Mouse (Mus musculus) liver, postnatal 0 days (tissue): ENCODE results near the gene Fmnl3. TPM values are rescaled to one million over a fixed set of nuclear protein-coding genes. Genes with fewer than 3 reads are reported as not detected.

Source experiments
- ATAC-seq: fragments of 200-750 bp; cut with Nextera tagmentation; 2 replicates; pipeline ENCODE4 v1.8.0; 2017; ENCODE audit warnings: mild to moderate bottlenecking, moderate library complexity
- DNase-seq: peaks from one replicate; pipeline ENCODE4 v3.0.0-alpha.2; 2016
- H3K27ac ChIP-seq: fragments of 300-500 bp; sonication (generic); 2 replicates; pipeline ENCODE4 v1.5.1; 2014; ENCODE audit warnings: antibody characterized with exemption, moderate library complexity, mild to moderate bottlenecking, low read depth
- H3K27me3 ChIP-seq: fragments of 300-500 bp; sonication (generic); 2 replicates; pipeline ENCODE4 v1.6.1; 2014; ENCODE audit warnings: low read length, control low read depth, mixed read lengths; ENCODE audit not compliant: insufficient read depth
- H3K36me3 ChIP-seq: fragments of 300-500 bp; sonication (generic); replicated peaks from 2 replicates; pipeline ENCODE4 v1.6.1; 2014; ENCODE audit warnings: mild to moderate bottlenecking, control low read depth, low read length, moderate library complexity, mixed read lengths; ENCODE audit not compliant: insufficient read depth
- H3K4me1 ChIP-seq: fragments of 300-500 bp; sonication (generic); 2 replicates; pipeline ENCODE4 v1.6.1; 2014; ENCODE audit warnings: antibody characterized with exemption, mild to moderate bottlenecking, control low read depth; ENCODE audit not compliant: insufficient read depth
- H3K4me2 ChIP-seq: fragments of 300-500 bp; sonication (generic); 2 replicates; pipeline ENCODE4 v1.6.1; 2014; ENCODE audit warnings: low read depth, mild to moderate bottlenecking, low read length, moderate library complexity, mixed read lengths
- H3K4me3 ChIP-seq: fragments of 300-500 bp; sonication (generic); 2 replicates; pipeline ENCODE4 v1.5.1; 2014; ENCODE audit warnings: low read depth, low read length
- H3K9ac ChIP-seq: fragments of 300-500 bp; sonication (generic); replicated peaks from 2 replicates; pipeline ENCODE4 v1.6.1; 2014; ENCODE audit warnings: mild to moderate bottlenecking, moderate library complexity
- H3K9me3 ChIP-seq: fragments of 300-500 bp; sonication (generic); 2 replicates; pipeline ENCODE4 v1.6.1; 2016; ENCODE audit warnings: mild to moderate bottlenecking, control low read depth, low read length, mixed read lengths
- CTCF ChIP-seq: sonication (generic); IDR thresholded peaks from 2 replicates; pipeline ENCODE4 v1.5.1; 2016; ENCODE audit warnings: antibody characterized with exemption, low read depth
- EP300 ChIP-seq: IDR thresholded peaks from 2 replicates; pipeline ENCODE4 v1.6.1; 2016; ENCODE audit warnings: antibody characterized with exemption, low read depth, mild to moderate bottlenecking
- WGBS: fragments of 180-500 bp; shearing (Covaris S2); extraction: QIAGEN DNeasy Blood & Tissue Kit; methylation state at CpG from one replicate; pipeline ENCODE4 v1.1.7; 2014; ENCODE audit not compliant: insufficient replicate concordance; 5-methylcytosine and 5-hydroxymethylcytosine counted together
- polyA plus RNA-seq: library from polyadenylated mRNA; unstranded; fragments of >200 nt; fragmentation: Nextera tagmentation; extraction: Ambion mirVana; gene quantifications from 2 replicates; pipeline ENCODE4 v1.2.1, GENCODE M21; 2015

The Fmnl3 gene
- polyA plus RNA-seq, 1 experiment from 2014 or later, result 2.4 TPM

DNA sequence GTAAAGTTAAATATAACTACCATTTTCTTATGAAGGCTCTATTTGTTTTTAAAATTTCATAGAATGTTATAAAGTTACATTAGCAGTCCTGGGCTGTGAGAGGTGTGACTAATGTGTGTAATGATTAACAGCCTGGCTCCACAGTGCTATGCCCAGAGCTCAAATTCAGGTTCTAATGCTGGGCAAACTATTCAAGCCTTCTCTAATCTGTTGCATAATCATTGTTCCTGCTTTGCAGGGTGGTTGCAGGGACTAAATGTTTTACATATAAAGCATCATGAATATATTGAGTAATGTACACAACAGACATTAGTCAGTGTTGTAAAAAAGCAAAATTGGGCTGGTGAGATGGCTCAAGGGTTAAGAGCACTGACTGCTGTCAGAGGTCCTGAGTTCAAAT lies 12.6 kb upstream of the Fmnl3 start:
- no peak overlapping the region for H3K4me2 ChIP-seq
- DNase-seq, result no peak
- H3K27ac ChIP-seq, result no peak overlapping the region
- TF ChIP-seq CTCF (no peak), EP300 (no peak)
- H3K4me1 ChIP-seq, result peaks cover 15% of the 10 kb centered on the region
- no peak overlapping the region for H3K4me3 ChIP-seq
- H3K27me3 ChIP-seq, result no peaks in the 10 kb centered on the region
- peak; percentile 76 for ATAC-seq
- no peaks in the 10 kb centered on the region; the same call in 1 of the 2 replicates for H3K9me3 ChIP-seq
- H3K36me3 ChIP-seq, result no peaks in the 10 kb centered on the region
- no peak overlapping the region for H3K9ac ChIP-seq

- Histone ChIP-seq H3K4me1 (no peaks in the 10 kb centered on the region), H3K4me3 (no peak overlapping the region), H3K9ac (no peak overlapping the region), H3K27ac (no peak overlapping the region), H3K9me3 (no peaks in the 10 kb centered on the region; the same call in 1 of the 2 replicates), H3K4me2 (no peak overlapping the region), H3K27me3 (0 out of 2 replicates have a peak, but pooled peaks cover 3% of the 10 kb centered on the region), H3K36me3 (no peaks in the 10 kb centered on the region)
- DNase-seq, result no peak
- no peak for TF ChIP-seq CTCF
- TF ChIP-seq EP300, result no peak
- WGBS, result 88% methylated on average over 5 of the region's 5 CpGs
- no peak for ATAC-seq
Measured at GRCm38 (mm10) chr15:99376240-99376639, 6.0 kb upstream of the Fmnl3 start.

DNA sequence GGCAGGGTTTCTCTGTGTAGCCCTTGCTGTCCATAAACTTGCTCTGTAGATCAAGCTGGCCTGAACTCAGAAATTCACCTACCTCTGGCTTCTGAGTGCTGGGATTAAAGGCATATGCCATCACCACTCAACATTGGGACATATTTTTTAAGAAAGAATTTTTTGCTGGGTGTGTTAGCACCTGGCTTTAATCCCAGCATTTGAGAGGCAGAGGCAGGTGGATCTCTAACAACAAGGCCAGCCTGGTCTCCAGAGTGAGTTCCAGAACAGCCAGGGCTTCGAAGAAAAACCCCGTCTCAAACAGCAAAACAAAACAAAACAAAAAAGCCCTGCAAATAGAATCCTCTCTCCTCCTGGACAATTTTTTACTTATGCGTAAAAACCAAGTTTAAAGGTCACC lies 5.3 kb upstream of the Fmnl3 start:
- H3K4me3 ChIP-seq, result no peak overlapping the region
- no peak for ATAC-seq
- TF ChIP-seq CTCF (no peak), EP300 (no peak)
- H3K9me3 ChIP-seq, result no peaks in the 10 kb centered on the region; the same call in 1 of the 2 replicates
- H3K27me3 ChIP-seq, result 0 out of 2 replicates have a peak, but pooled peaks cover 6% of the 10 kb centered on the region
- H3K4me1 ChIP-seq, result no peaks in the 10 kb centered on the region
- no peak overlapping the region for H3K9ac ChIP-seq
- H3K27ac ChIP-seq, result no peak overlapping the region
- H3K4me2 ChIP-seq, result no peak overlapping the region
- 83% methylated on average over 3 of the region's 3 CpGs for WGBS
- no peaks in the 10 kb centered on the region for H3K36me3 ChIP-seq
- DNase-seq, result no peak

GRCm38 (mm10) chr15:99375036-99375435 lies 4.8 kb upstream of the Fmnl3 start:
- Histone ChIP-seq H3K27ac (no peak overlapping the region), H3K36me3 (no peaks in the 10 kb centered on the region), H3K4me2 (no peak overlapping the region), H3K4me3 (no peak overlapping the region), H3K4me1 (peaks cover 2% of the 10 kb centered on the region; the same call in 1 of the 2 replicates), H3K9ac (no peak overlapping the region), H3K27me3 (peaks cover 6% of the 10 kb centered on the region; the same call in 1 of the 2 replicates), H3K9me3 (no peaks in the 10 kb centered on the region; the same call in 1 of the 2 replicates)
- 85% methylated on average over 5 of the region's 5 CpGs for WGBS
- ATAC-seq (no peak), DNase-seq (no peak)
- no peak for TF ChIP-seq EP300
- TF ChIP-seq CTCF, result no peak

- Histone ChIP-seq H3K9me3 (no peaks in the 10 kb centered on the region), H3K27me3 (peaks cover 10% of the 10 kb centered on the region; the same call in 1 of the 2 replicates), H3K27ac (no peak overlapping the region), H3K36me3 (no peaks in the 10 kb centered on the region), H3K9ac (no peak overlapping the region), H3K4me1 (peaks cover 15% of the 10 kb centered on the region), H3K4me2 (no peak overlapping the region), H3K4me3 (no peak overlapping the region)
- WGBS, result 70% methylated on average over 9 of the region's 9 CpGs
- TF ChIP-seq CTCF, result no peak
- TF ChIP-seq EP300, result no peak
- no peak for ATAC-seq
- no peak for DNase-seq
Measured at GRCm38 (mm10) chr15:99372761-99373160, 2.5 kb upstream of the Fmnl3 start.

DNA sequence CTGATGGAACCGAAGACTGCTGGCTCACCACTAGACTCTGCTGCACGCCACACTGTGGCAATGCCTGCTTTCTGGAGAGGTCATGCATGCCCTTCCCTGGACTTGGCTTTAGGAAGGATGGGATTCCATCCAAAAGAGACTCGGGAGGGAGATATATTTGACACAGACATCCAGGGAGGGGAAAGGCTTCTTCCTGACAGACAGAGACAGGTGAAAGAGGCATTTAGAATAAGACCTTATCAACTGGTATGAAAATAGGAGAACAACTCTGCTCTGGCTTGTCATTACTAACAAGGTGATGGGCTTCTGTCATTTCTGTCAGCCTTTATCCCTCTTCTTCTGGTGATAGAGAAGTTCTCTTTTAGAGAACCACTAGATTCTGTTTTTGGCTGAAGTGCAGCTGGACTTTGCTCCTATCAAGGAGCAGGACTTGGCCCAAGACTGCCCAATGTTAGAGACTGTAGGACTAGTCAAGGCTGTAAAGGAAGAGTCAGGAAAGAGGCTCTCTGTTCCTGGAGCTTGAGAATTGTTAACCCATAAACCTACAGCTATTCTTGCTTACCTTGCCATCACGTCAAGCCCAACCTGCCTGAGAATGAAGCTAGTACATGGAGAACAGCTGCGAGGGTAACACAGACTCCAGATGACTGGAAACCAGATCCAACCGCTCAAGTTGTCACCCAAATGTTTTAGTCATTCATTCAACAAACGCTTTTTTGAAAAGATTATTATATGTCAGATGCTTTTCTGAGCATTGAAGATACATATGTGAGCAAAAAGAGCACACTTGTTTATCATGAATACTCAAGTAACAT lies 1.5 kb upstream of the Fmnl3 start:
- WGBS, result 77% methylated on average over 7 of the region's 7 CpGs
- H3K4me1 ChIP-seq, result peaks cover 15% of the 10 kb centered on the region
- no peak overlapping the region for H3K4me2 ChIP-seq
- ATAC-seq (no peak), DNase-seq (no peak)
- no peak overlapping the region for H3K27ac ChIP-seq
- peaks cover 10% of the 10 kb centered on the region; the same call in 1 of the 2 replicates for H3K27me3 ChIP-seq
- no peak overlapping the region for H3K9ac ChIP-seq
- H3K36me3 ChIP-seq, result no peaks in the 10 kb centered on the region
- H3K9me3 ChIP-seq, result no peaks in the 10 kb centered on the region
- no peak for TF ChIP-seq CTCF
- TF ChIP-seq EP300, result no peak
- H3K4me3 ChIP-seq, result no peak overlapping the region
